Mouse (Mus musculus) liver, postnatal 0 days (tissue): ENCODE results near the gene Aamp.
A peak's percentile ranks its signal among the peaks of the same experiment; 100 is the strongest.

Experiments
- CTCF ChIP-seq: sonication (generic); IDR thresholded peaks from 2 replicates; pipeline ENCODE4 v1.5.1; 2016; ENCODE audit warnings: antibody characterized with exemption, low read depth
- EP300 ChIP-seq: IDR thresholded peaks from 2 replicates; pipeline ENCODE4 v1.6.1; 2016; ENCODE audit warnings: antibody characterized with exemption, low read depth, mild to moderate bottlenecking

DNA sequence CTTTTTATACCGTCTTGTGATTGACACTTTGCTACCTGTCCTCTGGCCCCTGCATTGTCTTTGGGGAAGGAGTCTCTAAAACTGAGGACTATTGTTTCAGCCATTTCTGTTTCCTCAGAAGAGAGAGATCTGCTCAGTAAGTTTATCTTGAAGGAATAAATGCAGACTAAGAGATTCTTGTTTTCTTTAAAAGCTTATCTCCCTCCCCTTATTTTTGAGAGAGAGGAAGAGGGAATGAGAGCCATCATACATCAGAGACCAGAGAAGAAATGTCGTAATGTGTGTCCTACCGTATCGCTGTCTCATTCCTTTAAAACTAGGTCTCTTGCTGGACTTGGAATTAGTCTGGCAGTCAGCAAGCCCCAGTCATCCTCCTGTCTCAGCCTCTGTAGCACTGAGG, 43.7 kb downstream of the Aamp start:
- TF ChIP-seq EP300 = peak; percentile 22; the same call in 1 of the 2 replicates
- TF ChIP-seq CTCF = no peak
